Mouse (Mus musculus): ENCODE data around the gene Bub1. TPM values are rescaled to one million over a fixed set of nuclear protein-coding genes. Genes with fewer than 3 reads are reported as not detected.

Gene Bub1
- total RNA-seq, 2 experiments from 2014 or later, result not detected

GRCm38 (mm10) chr2:127760014-127760413 lies 71.7 kb downstream of the Bub1 start:
- no peak overlapping the region for H3K27ac ChIP-seq
- H3K4me3 ChIP-seq, result no peak overlapping the region
- no peak for TF ChIP-seq CTCF (IDR thresholded peaks at IDR 0.05)
- no peak for DNase-seq
- intact Hi-C loops (cut with DNase I), result no loop called here

- Histone ChIP-seq H3K27ac (peak overlapping the region; percentile 31), H3K4me3 (no peak overlapping the region)
- no peak for TF ChIP-seq CTCF (IDR thresholded peaks at IDR 0.05)
- intact Hi-C loops (cut with DNase I), result no loop called here
- DNase-seq, result no peak
Observed at GRCm38 (mm10) chr2:127759157-127759880, 72.3 kb downstream of the Bub1 start.

GRCm38 (mm10) chr2:127757171-127757570 lies 74.5 kb downstream of the Bub1 start:
- intact Hi-C loops (cut with DNase I), result no loop called here
- TF ChIP-seq CTCF (IDR thresholded peaks at IDR 0.05), result no peak
- peak overlapping the region; percentile 51 for H3K4me3 ChIP-seq
- DNase-seq, result peak; percentile 77
- H3K27ac ChIP-seq, result peak overlapping the region; percentile 89

GRCm38 (mm10) chr2:127754113-127754512 lies 77.6 kb downstream of the Bub1 start:
- intact Hi-C loops (cut with DNase I), result no loop called here
- TF ChIP-seq CTCF (IDR thresholded peaks at IDR 0.05), result no peak
- Histone ChIP-seq H3K4me3 (no peak overlapping the region), H3K27ac (no peak overlapping the region)
- DNase-seq, result no peak

- Histone ChIP-seq H3K4me3 (no peak overlapping the region), H3K27ac (no peak overlapping the region)
- DNase-seq, result no peak
- no peak for TF ChIP-seq CTCF (IDR thresholded peaks at IDR 0.05)
- intact Hi-C loops (cut with DNase I), result no loop called here
Observed at GRCm38 (mm10) chr2:127751849-127752610, 79.6 kb downstream of the Bub1 start.

Other genes with a start within 250 kb of the Bub1 start
- 1 to 10 TPM; 2.4 to 2.6 TPM for gene Zfp661, start 244.8 kb downstream of the Bub1 start, total RNA-seq (2021)
- 10 to 100 TPM; 74.1 to 96.2 TPM for gene Mrps5, start 244.6 kb downstream of the Bub1 start, total RNA-seq (2021)
- 1 to 10 TPM; 1.3 TPM for gene Mal, start 175.2 kb downstream of the Bub1 start, total RNA-seq (2021)
- gene Mall, start 101.9 kb downstream of the Bub1 start, total RNA-seq (2021), result 1 to 10 TPM; 1.6 to 3.8 TPM
- 10 to 100 TPM; 21.5 to 23.2 TPM for gene Nphp1, start 43.0 kb downstream of the Bub1 start, total RNA-seq (2021)
- gene Mtln, start 39.4 kb downstream of the Bub1 start, total RNA-seq (2021), result 100 to 1,000 TPM; 120 TPM
- under 1 TPM in 1 of 2 experiments, not detected in 1; 0.20 TPM for gene Acoxl, start 7.0 kb upstream of the Bub1 start, total RNA-seq (2021)

Measured in gastrocnemius, adult 2 months (tissue).